Mouse (Mus musculus) thymus, adult 2 months (tissue): Measurements from ENCODE around the gene Cacna2d2. TPM values are rescaled to one million over a fixed set of nuclear protein-coding genes. Genes with fewer than 3 reads are reported as not detected.

Experiments used
- DNase-seq: peaks from one replicate; pipeline ENCODE4 v3.0.0; 2021
- H3K27ac ChIP-seq: fragments of 200-500 bp; 2 replicates; pipeline ENCODE4 v1.5.1; 2012; ENCODE audit warnings: low read length, control low read depth; ENCODE audit not compliant: control insufficient read depth, insufficient read depth
- H3K27me3 ChIP-seq: fragments of 200-500 bp; 2 replicates; pipeline ENCODE4 v1.6.1; 2012; ENCODE audit warnings: mild to moderate bottlenecking, low read length, moderate library complexity, mixed read lengths; ENCODE audit not compliant: control insufficient read depth, insufficient read depth
- H3K36me3 ChIP-seq: fragments of 200-500 bp; 2 replicates; pipeline ENCODE4 v1.6.1; 2012; ENCODE audit warnings: mild to moderate bottlenecking, low read length, moderate library complexity; ENCODE audit not compliant: control insufficient read depth, insufficient read depth
- H3K4me1 ChIP-seq: fragments of 200-500 bp; replicated peaks from 2 replicates; pipeline ENCODE4 v1.6.1; 2012; ENCODE audit warnings: low read length; ENCODE audit not compliant: control insufficient read depth, insufficient read depth
- H3K4me3 ChIP-seq: fragments of 200-500 bp; 2 replicates; pipeline ENCODE4 v1.5.1; 2012; ENCODE audit warnings: mild to moderate bottlenecking, low read length, control low read depth, moderate library complexity; ENCODE audit not compliant: control insufficient read depth, insufficient read depth
- CTCF ChIP-seq: fragments of 200-500 bp; IDR thresholded peaks from 2 replicates; pipeline ENCODE4 v1.5.1; 2012; ENCODE audit warnings: mild to moderate bottlenecking, control low read depth, low read length, moderate library complexity, borderline replicate concordance; ENCODE audit not compliant: control insufficient read depth, poor library complexity, insufficient read depth; ENCODE audit errors: extremely low read depth
- POLR2A ChIP-seq: fragments of 200-500 bp; IDR thresholded peaks from 2 replicates; pipeline ENCODE4 v1.6.1; 2012; ENCODE audit warnings: mild to moderate bottlenecking, low read length, control low read depth, moderate library complexity; ENCODE audit not compliant: control insufficient read depth, poor library complexity, insufficient read depth; ENCODE audit errors: extremely low read depth
- WGBS: fragments of 180-500 bp; shearing (Covaris S2); methylation state at CpG from one replicate; pipeline ENCODE4 v1.1.7; 2018; 5-methylcytosine and 5-hydroxymethylcytosine counted together
- polyA plus RNA-seq: library from polyadenylated mRNA; depleted of rRNA; stranded (reverse); fragments of >200 nt; gene quantifications from 2 replicates; pipeline ENCODE4 v1.2.3, GENCODE M21; 2012

Cacna2d2 gene
- polyA plus RNA-seq, 1 experiment = 8.9 TPM

GRCm38 (mm10) chr9:107511436-107511835, 112.0 kb downstream of the Cacna2d2 start:
- Histone ChIP-seq H3K27me3 (no peaks in the 10 kb centered on the region; the same call in 1 of the 2 replicates), H3K36me3 (no peaks in the 10 kb centered on the region), H3K4me3 (no peak overlapping the region), H3K4me1 (no peaks in the 10 kb centered on the region), H3K27ac (no peak overlapping the region)
- no peak for DNase-seq
- 64% methylated on average over 8 of the region's 8 CpGs for WGBS
- TF ChIP-seq CTCF = no peak
- no peak for TF ChIP-seq POLR2A

GRCm38 (mm10) chr9:107512326-107512725, 112.9 kb downstream of the Cacna2d2 start:
- Histone ChIP-seq H3K4me1 (no peaks in the 10 kb centered on the region), H3K27ac (no peak overlapping the region), H3K4me3 (no peak overlapping the region), H3K27me3 (no peaks in the 10 kb centered on the region; the same call in 1 of the 2 replicates), H3K36me3 (no peaks in the 10 kb centered on the region)
- DNase-seq = no peak
- TF ChIP-seq CTCF (no peak), POLR2A (no peak)
- WGBS = 88% methylated on average over 16 of the region's 16 CpGs

- Histone ChIP-seq H3K36me3 (no peaks in the 10 kb centered on the region), H3K27ac (no peak overlapping the region), H3K27me3 (no peaks in the 10 kb centered on the region; the same call in 1 of the 2 replicates), H3K4me1 (no peaks in the 10 kb centered on the region), H3K4me3 (no peak overlapping the region)
- 31% methylated on average over 14 of the region's 14 CpGs for WGBS
- DNase-seq = peak; percentile 84
- TF ChIP-seq POLR2A = no peak
- peak; percentile 99 for TF ChIP-seq CTCF
These were observed 115.0 kb downstream of the Cacna2d2 start for GRCm38 (mm10) chr9:107514303-107514955.

DNA sequence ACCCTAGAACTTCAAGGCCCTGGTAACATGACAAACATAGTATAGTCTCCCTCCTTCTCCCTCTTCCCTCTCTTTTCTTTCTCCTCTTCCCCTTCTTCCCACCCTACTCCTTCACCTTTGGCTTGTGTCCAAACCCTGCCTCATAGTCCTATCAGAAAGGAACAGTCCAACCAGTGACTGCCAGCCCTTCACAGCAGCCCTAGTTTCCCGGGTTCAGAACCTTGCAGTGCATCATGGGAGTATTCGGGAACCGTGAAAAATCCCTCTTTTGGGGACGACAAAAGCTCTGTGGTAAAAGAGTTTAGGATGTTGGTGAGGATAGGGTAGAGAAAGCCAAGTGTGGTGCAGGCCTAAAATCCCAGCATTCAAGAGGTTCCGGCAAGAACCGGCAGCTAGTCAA, 120.9 kb downstream of the Cacna2d2 start:
- no peak overlapping the region for H3K27ac ChIP-seq
- DNase-seq = no peak
- no peak overlapping the region for H3K4me3 ChIP-seq
- TF ChIP-seq POLR2A (no peak), CTCF (no peak)
- peaks cover 17% of the 10 kb centered on the region for H3K4me1 ChIP-seq
- no peaks in the 10 kb centered on the region for H3K27me3 ChIP-seq
- H3K36me3 ChIP-seq = no peaks in the 10 kb centered on the region
- WGBS = 90% methylated on average over 6 of the region's 6 CpGs

- DNase-seq = peak; percentile 64
- Histone ChIP-seq H3K4me3 (no peak overlapping the region), H3K27ac (peak overlapping the region; percentile 55), H3K36me3 (no peaks in the 10 kb centered on the region), H3K27me3 (no peaks in the 10 kb centered on the region), H3K4me1 (peaks cover 18% of the 10 kb centered on the region)
- TF ChIP-seq POLR2A = no peak
- TF ChIP-seq CTCF = no peak
- 4% methylated on average over 5 of the region's 5 CpGs for WGBS
These were observed 121.8 kb downstream of the Cacna2d2 start for GRCm38 (mm10) chr9:107521190-107521589.

- Histone ChIP-seq H3K27me3 (no peaks in the 10 kb centered on the region), H3K36me3 (no peaks in the 10 kb centered on the region), H3K4me3 (peak overlapping the region; percentile 29), H3K27ac (peak overlapping the region; percentile 55), H3K4me1 (peaks cover 24% of the 10 kb centered on the region)
- TF ChIP-seq POLR2A = no peak
- no peak for TF ChIP-seq CTCF
- DNase-seq = peak; percentile 68
- 11% methylated on average over 25 of the region's 25 CpGs for WGBS
These were observed 122.4 kb downstream of the Cacna2d2 start for GRCm38 (mm10) chr9:107521711-107522399.

- peaks cover 24% of the 10 kb centered on the region for H3K4me1 ChIP-seq
- H3K27ac ChIP-seq = no peak overlapping the region
- no peaks in the 10 kb centered on the region for H3K27me3 ChIP-seq
- whole genome bisulfite sequencing = 35% methylated on average over 2 of the region's 2 CpGs
- H3K4me3 ChIP-seq = no peak overlapping the region
- TF ChIP-seq CTCF (no peak), POLR2A (no peak)
- no peaks in the 10 kb centered on the region for H3K36me3 ChIP-seq
- no peak for DNase-seq
These were observed 122.9 kb downstream of the Cacna2d2 start for GRCm38 (mm10) chr9:107522400-107522711.
